Mouse (Mus musculus): ENCODE data around the gene Ints5. TPM values are rescaled to one million over a fixed set of nuclear protein-coding genes. Genes with fewer than 3 reads are reported as not detected.
"Not testable (repeated sequence)": the region's sequence is repeated elsewhere in the genome, so short reads cannot be mapped to it uniquely, and the experiment has no call there.

Gene Ints5
- total RNA-seq, 1 experiment from 2014 or later = 13.2 TPM

GRCm38 (mm10) chr19:8881034-8881392 lies 11.8 kb upstream of the Ints5 start:
- peak; percentile 19 to 28; a peak in 1 of 4 replicates for ATAC-seq (replicated peaks in 1 of 2; ENCODE audit: insufficient read depth in 1 of 2, low FRiP score in 2 of 2, low TSS enrichment in 1 of 2, low read depth in 1 of 2, poor library complexity in 2 of 2, severe bottlenecking in 2 of 2)

DNA sequence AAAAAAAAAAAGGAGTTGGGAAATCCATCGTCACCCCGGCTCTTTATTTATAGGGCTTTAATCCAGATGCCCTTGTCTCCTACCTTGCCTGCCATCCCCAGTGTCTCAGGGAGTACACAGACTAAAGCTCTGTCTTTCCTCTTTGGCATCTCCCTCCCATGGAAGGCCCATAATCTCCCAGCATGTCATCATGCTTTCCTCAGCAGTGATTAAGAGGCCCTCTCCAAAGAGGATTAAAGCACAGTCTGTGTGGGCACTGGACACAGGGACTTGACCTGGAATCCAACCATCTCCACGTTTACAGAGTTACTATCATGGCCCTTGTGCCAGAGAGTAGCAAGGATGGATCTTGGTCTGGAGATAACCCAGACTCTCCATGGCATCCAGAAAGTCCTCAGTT lies 9.2 kb upstream of the Ints5 start, which contains the start of the genes Lbhd1 and Gm49403:
Lbhd1 (plus strand) TSS at position 117 of the 400 bp plus-strand sequence.
Gm49403 (plus strand) TSS at position 315 of the 400 bp plus-strand sequence.
- no peak for ATAC-seq (replicated peaks in 1 of 2; ENCODE audit: insufficient read depth in 1 of 2, low FRiP score in 2 of 2, low TSS enrichment in 1 of 2, low read depth in 1 of 2, poor library complexity in 2 of 2, severe bottlenecking in 2 of 2)

- no peak for ATAC-seq (replicated peaks in 1 of 2; ENCODE audit: insufficient read depth in 1 of 2, low FRiP score in 2 of 2, low TSS enrichment in 1 of 2, low read depth in 1 of 2, poor library complexity in 2 of 2, severe bottlenecking in 2 of 2)
Measured at GRCm38 (mm10) chr19:8886916-8887584, 5.8 kb upstream of the Ints5 start.

DNA sequence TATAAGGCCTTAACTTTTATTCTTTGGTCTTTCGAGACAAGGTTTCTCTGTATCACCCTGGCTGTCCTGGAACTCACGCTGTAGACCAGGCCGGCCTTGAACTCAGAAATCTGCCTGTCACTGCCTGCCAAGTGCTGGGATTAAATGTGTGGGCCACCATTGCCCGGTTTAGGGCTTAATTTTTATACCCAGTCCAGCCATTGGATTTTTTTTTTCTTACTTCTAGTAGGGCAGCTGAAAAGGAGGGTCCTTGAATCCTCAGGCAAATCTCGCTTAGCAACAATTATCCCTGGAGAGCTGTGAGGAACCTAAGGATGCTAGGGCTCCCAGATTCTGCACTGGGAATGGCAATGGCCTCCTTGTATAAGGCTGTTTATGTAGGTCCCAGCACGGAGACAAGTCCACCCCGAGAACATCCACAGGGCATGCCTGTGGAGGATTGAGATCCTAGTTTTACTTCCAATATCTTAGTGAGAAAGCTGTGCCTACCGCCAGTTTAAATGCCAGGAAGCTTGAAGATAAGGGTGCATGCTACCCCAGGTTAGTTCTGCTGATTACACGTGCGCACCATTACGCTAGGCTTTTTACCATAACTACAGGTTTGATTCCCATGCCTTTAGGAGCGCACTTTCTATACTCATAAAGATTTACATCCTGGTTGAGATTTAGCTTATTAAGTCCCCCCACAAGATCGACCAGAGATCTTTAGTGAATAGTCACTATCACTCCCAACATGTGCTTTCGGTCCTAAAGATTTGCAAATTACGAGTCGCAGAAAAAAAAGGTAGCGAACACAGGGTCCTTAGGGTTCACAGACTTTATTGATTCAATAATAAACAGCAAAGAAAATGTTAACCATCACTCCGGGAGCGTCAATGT lies 5.0 kb upstream of the Ints5 start:
- ATAC-seq (replicated peaks in 1 of 2; ENCODE audit: insufficient read depth in 1 of 2, low FRiP score in 2 of 2, low TSS enrichment in 1 of 2, low read depth in 1 of 2, poor library complexity in 2 of 2, severe bottlenecking in 2 of 2) = no peak

DNA sequence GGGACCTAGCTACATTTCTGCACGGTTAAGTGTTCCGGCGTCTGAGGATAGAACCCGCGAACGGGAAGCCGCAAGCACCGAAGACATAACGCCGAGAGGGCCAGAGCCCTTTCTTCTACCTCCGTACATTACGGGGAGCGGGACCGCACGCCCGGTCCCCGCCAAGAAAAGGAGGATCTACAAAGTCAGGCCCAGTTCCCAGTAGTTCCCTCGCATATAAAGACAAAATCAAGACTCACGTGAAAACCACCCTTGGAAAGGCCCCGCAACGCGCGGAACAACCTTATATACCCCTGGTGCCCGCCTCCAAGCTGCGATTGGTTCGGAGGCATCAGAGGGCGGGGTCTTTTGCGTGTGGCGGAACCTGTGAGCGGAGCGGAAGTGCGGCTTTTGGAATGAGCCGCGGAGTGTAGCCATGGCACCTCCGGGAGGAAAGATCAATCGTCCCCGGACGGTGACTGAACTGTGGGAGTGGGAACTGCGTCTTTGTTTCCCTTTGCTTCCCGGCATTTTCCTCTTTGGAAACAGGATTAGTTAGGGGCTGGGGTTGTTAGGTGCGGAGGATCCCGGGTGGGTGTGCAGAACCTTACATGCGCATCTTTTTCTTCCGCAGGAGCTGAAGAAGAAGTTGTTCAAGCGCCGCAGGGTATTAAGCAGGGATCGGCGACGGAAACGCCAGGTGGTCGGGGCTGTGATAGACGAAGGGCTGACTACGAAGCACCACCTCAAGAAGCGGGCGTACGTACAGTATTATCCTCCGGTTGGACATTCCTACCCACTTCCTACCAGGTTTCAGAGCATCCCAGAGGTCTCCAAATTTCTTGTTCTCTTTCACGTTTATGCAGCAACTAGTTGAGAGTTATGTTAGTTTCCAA lies 4.1 kb upstream of the Ints5 start, which contains the start of the genes 1810009A15Rik and Gm49416:
1810009A15Rik (plus strand) TSS at position 343 of the 875 bp plus-strand sequence.
Gm49416 (plus strand) TSS at position 416 of the 875 bp plus-strand sequence.
- ATAC-seq (replicated peaks in 1 of 2; ENCODE audit: insufficient read depth in 1 of 2, low FRiP score in 2 of 2, low TSS enrichment in 1 of 2, low read depth in 1 of 2, poor library complexity in 2 of 2, severe bottlenecking in 2 of 2) = peak; percentile 96 to 97

GRCm38 (mm10) chr19:8895397-8895960 lies 2.7 kb downstream of the Ints5 start:
- ATAC-seq (replicated peaks in 1 of 2; ENCODE audit: insufficient read depth in 1 of 2, low FRiP score in 2 of 2, low TSS enrichment in 1 of 2, low read depth in 1 of 2, poor library complexity in 2 of 2, severe bottlenecking in 2 of 2) = no peak

- ATAC-seq (replicated peaks in 1 of 2; ENCODE audit: insufficient read depth in 1 of 2, low FRiP score in 2 of 2, low TSS enrichment in 1 of 2, low read depth in 1 of 2, poor library complexity in 2 of 2, severe bottlenecking in 2 of 2) = not testable (repeated sequence)
Measured at GRCm38 (mm10) chr19:8896231-8896630, 3.4 kb downstream of the Ints5 start.

DNA sequence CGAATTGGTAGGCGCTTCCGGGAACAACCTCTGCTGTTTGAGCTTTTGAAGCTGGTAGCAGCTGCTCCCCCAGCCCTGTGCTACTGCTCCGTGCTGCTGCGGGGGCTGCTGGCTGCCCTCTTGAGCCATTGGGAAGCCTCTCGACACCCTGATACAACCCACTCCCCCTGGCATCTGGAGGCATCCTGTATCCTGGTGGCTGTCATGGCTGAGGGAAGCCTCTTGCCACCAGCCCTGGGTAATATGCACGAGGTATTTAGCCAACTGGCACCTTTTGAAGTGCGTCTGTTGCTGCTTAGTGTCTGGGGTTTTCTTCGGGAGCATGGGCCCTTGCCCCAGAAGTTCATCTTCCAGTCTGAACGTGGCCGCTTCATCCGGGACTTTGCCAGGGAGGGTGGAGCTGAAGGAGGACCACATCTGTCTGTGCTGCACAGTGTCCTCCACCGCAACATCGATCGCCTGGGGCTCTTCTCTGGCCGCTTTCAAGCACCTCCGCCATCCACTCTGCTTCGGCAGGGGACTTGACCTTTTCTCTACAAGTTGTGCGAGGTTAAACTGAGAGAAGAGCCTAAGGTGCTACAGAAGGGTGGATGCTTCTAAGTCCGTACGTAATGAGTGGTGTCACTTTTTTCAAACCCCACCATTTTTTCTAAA lies 4.5 kb downstream of the Ints5 start:
- ATAC-seq (replicated peaks in 1 of 2; ENCODE audit: insufficient read depth in 1 of 2, low FRiP score in 2 of 2, low TSS enrichment in 1 of 2, low read depth in 1 of 2, poor library complexity in 2 of 2, severe bottlenecking in 2 of 2) = 0 out of 4 replicates have a peak, but pooled peaks of 1 of the 2 experiments have one; percentile 1

DNA sequence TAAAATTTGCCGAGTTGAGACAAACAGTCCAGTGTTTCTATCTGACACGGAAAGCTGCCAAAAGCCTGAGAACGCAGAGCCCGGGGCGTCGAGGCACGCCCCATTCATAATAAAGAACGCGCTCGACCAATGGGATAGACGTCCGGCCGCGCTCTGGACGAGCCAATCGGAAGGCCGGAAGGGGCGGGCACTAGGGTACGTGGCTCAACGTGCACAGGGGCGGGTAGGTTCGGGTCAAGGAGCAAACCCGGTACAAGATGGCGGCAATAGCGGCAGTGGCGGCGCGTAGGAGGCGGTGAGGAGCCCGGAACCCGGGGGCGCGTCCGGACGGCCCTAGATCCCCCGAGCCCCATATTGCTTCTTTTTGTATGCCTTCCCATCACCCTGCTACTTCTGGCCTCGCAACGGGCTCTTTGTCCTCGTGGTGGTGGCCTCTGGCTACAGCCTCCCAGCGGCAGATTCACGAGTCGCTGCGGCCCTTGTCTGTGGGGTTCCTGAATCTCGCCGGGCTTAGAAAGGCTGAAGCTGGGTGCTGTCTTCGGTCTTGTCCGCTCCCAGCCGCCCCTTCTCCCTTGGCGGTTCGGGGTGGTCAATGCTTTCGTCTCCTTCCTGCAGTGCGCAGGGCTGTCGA lies 5.2 kb downstream of the Ints5 start, which contains the start of gene Ganab:
Ganab (plus strand) TSS at position 207 of the 631 bp plus-strand sequence.
- ATAC-seq (replicated peaks in 1 of 2; ENCODE audit: insufficient read depth in 1 of 2, low FRiP score in 2 of 2, low TSS enrichment in 1 of 2, low read depth in 1 of 2, poor library complexity in 2 of 2, severe bottlenecking in 2 of 2) = peak; percentile 99

- ATAC-seq (replicated peaks in 1 of 2; ENCODE audit: insufficient read depth in 1 of 2, low FRiP score in 2 of 2, low TSS enrichment in 1 of 2, low read depth in 1 of 2, poor library complexity in 2 of 2, severe bottlenecking in 2 of 2) = no peak
Measured at GRCm38 (mm10) chr19:8898576-8898975, 5.8 kb downstream of the Ints5 start.

DNA sequence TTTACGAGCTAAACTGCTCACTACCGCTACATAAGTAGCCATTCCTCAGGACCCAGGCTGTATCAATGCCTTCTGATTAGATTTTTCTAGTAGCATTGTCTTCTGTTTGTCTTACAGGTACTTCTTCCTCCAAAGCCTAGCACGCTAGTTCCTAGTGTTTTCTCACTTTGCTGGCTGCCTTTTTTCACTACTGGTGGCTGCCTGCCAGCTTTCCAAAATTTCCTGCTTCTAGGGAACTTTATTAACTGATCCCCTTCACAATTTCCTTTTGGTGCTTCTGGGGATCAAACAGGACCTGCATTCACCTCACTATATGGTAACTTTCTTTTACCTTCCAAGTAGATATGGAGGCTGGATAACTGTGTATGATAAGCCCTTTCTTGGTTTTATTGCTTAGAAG lies 6.3 kb downstream of the Ints5 start:
- ATAC-seq (replicated peaks in 1 of 2; ENCODE audit: insufficient read depth in 1 of 2, low FRiP score in 2 of 2, low TSS enrichment in 1 of 2, low read depth in 1 of 2, poor library complexity in 2 of 2, severe bottlenecking in 2 of 2) = no peak

GRCm38 (mm10) chr19:8903412-8903811 lies 10.6 kb downstream of the Ints5 start:
- ATAC-seq (replicated peaks in 1 of 2; ENCODE audit: insufficient read depth in 1 of 2, low FRiP score in 2 of 2, low TSS enrichment in 1 of 2, low read depth in 1 of 2, poor library complexity in 2 of 2, severe bottlenecking in 2 of 2) = no peak

- no peak for ATAC-seq (replicated peaks in 1 of 2; ENCODE audit: insufficient read depth in 1 of 2, low FRiP score in 2 of 2, low TSS enrichment in 1 of 2, low read depth in 1 of 2, poor library complexity in 2 of 2, severe bottlenecking in 2 of 2)
Measured at GRCm38 (mm10) chr19:8908531-8908930, 15.7 kb downstream of the Ints5 start.

- ATAC-seq (replicated peaks in 1 of 2; ENCODE audit: insufficient read depth in 1 of 2, low FRiP score in 2 of 2, low TSS enrichment in 1 of 2, low read depth in 1 of 2, poor library complexity in 2 of 2, severe bottlenecking in 2 of 2) = no peak
Measured at GRCm38 (mm10) chr19:8911810-8912209, 19.0 kb downstream of the Ints5 start.

DNA sequence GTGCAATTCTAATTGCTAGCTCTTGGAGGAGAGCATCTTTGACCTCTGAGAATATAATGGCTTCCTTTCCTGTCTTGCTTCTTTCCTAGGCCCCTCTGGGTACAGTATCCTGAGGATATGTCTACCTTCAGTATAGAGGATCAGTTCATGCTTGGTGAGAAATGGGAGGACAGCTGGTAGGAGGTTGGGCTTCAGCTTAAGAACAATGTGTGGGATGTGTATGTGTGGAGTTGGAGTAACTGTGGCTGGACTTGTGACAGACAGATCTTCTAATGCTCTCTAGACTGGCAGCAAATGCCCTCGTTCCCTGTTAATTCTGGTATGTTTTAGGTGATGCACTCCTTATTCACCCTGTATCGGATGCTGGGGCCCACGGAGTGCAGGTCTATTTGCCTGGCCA lies 21.4 kb downstream of the Ints5 start:
- no peak for ATAC-seq (replicated peaks in 1 of 2; ENCODE audit: insufficient read depth in 1 of 2, low FRiP score in 2 of 2, low TSS enrichment in 1 of 2, low read depth in 1 of 2, poor library complexity in 2 of 2, severe bottlenecking in 2 of 2)

- ATAC-seq (replicated peaks in 1 of 2; ENCODE audit: insufficient read depth in 1 of 2, low FRiP score in 2 of 2, low TSS enrichment in 1 of 2, low read depth in 1 of 2, poor library complexity in 2 of 2, severe bottlenecking in 2 of 2) = no peak
Measured at GRCm38 (mm10) chr19:8919000-8919399, 26.2 kb downstream of the Ints5 start.
